Mouse (Mus musculus) brain, embryonic 14.5 days (tissue): ENCODE measurements at regions not wholly inside any gene's neighbourhood (a gene's known extent, or its start where the extent isn't known, plus 50 kb on each side); places are given as distances from the start of the nearest gene placed in this dataset.

Source experiments
- DNase-seq: peaks from one replicate; pipeline ENCODE4 v3.0.0-alpha.2; 2011; ENCODE audit warnings: low read depth
- CTCF ChIP-seq: fragments of 200-500 bp; IDR thresholded peaks from 2 replicates; pipeline ENCODE4 v1.5.1; 2012; ENCODE audit warnings: inconsistent platforms, mild to moderate bottlenecking, moderate library complexity, borderline replicate concordance; ENCODE audit not compliant: insufficient read depth, insufficient read length; ENCODE audit errors: extremely low read depth
- POLR2A ChIP-seq: fragments of 200-500 bp; IDR thresholded peaks from 2 replicates; pipeline ENCODE4 v1.6.1; 2012; ENCODE audit warnings: mild to moderate bottlenecking, inconsistent platforms, borderline replicate concordance; ENCODE audit not compliant: poor library complexity, insufficient read depth, insufficient read length, severe bottlenecking; ENCODE audit errors: extremely low read depth

DNA sequence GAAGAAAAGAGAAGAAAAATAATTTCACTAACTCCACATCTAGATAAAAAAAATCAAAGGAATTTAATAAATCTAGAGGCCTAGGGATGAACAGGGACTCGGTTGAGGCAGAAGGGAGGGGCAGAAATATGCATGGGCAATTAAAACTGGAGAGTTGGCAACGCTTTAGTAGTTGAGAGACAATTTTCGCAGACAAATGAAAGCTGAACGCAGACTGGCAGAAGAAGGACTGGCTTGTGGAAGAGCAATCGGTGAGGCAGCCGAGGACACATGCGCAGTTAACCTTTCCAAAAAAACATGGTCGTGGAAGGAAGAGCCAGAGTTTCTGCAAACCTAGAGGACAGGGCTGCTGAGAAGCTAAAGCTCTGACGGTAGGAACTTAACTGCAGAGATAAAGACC, 82.1 kb upstream of the Cav2 start:
- TF ChIP-seq POLR2A (no peak), CTCF (no peak)
- peak; percentile 71 for DNase-seq

DNA sequence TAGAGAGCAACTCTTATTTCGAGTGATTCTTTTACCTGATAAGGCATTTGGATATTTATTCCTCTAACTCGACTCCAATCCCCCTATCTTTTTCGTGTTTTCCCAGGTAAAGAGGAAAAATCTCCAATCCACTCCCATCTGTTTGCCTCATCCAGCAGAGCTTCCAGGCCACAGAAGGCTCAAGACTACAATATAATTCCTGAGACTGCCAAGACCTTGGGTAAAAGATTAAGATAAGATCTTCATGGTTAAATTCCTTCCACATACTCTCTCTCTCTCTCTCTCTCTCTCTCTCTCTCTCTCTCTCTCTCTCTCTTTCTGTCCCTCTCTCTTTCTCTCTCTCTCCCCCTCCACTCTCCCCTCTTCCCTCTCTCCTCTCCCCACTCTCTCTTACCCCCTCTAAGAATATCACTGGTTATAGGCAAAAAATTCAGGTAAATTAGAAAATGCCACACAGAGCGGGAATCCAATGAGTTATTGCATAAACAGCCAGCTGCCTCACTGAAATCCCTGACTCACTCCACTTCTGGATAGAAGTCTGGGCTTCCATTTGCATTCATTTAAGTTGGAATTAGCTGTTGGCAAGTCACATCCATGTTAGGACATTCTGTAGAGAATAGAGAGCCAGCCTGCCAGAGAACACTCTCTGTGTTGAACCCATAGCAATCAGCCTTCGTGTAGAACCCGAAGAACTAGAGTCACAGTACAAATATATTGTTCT, 78.9 kb upstream of the Cav2 start:
- no peak for TF ChIP-seq CTCF
- DNase-seq = no peak

DNA sequence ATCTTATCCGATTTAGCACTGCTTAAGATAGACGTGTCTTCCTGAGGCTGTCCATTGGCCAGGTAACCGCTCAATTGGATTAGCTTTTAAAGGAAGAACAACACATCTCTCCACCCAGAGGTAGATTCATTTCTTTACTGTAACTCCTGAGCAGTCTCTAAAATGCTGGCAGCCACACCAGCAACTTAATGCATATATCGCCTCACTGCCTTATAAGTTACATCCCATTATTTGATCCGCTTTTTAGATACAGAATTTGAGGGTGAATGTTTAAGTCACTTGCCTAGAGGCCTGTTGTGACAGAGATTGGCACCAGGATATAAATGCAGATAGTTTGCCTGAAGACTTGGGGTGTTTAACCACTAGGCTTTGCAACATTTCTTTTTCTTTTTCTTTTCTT, 77.7 kb upstream of the Cav2 start:
- DNase-seq = no peak
- TF ChIP-seq POLR2A = no peak
- no peak for TF ChIP-seq CTCF

DNA sequence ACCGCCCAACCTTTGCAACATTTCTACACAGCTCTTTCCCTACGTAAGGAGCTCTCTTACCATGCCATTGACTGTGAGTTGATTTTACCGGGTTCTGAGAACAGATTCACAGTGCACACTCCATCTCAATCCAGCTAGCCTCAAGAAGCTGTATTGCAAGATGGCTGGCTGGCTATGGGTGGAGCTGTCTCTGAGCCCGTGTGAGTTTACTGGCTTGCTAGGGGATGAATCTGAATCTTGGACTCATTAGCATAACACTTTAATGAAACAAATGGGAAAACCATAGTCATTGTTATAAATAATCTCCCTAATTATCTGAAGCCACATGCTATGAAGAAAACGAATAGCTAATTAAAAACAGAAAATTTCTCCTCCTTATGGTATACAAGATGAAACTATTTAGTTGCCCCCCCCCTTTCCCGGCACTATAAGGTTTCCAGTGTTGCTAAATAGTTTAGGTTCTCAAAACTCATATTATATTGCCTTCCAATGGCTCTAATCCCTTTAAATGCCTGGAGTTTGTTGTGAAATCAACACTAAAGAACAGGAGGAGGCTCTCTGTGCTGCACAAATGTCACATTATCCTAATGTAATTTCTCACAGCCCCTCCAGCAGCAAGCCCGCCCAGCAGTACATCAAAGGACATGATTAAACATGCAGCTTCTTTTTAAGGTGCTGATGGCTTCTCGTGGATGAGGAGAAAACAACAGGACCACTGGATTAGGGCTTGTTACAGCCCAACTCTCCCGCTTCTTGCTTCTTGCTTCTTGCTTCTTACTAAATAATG, 76.9 kb upstream of the Cav2 start:
- peak; percentile 58 for DNase-seq
- no peak for TF ChIP-seq CTCF
- TF ChIP-seq POLR2A = no peak

DNA sequence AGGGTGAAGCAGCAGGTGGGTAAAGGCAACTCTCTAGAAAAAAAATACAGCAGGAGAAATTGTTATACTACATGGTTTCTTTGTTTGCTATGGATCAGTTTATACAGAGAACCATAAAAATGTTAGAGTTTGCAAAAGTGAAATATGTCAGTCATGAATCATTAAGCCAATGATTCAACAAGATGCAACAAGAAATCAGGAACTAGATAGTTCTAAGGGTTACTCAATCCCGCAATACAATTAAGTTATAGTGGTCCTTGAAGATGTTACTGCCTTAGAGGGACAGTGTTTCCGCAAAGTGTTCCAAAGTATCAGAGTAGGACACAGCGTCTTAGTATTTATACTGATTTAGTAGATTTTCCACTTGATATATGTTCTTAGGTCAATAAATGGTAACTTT, 74.1 kb upstream of the Cav2 start:
- no peak for DNase-seq

DNA sequence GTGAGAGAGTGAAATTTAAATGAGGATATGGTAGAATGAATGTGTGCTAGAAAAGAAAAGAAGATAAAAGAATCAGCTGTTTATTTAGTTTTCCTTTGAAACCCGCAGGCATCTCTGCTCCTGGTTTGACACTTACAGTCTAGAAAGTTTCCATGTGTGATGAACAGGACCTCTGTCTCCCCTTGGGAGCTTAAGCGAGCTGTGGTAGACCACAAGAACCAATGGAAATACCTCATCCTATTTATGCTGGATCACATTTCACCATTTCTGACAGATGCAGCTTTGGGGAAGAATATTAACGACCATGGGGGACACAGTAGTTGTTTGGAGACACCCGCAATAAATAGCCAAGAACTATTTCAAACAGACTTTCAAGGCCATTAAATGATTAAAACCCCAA, 71.2 kb upstream of the Cav2 start:
- TF ChIP-seq CTCF = no peak
- TF ChIP-seq POLR2A = no peak
- no peak for DNase-seq

More for the DNA sequence above, 74.1 kb upstream of the Cav2 start:
- no peak for TF ChIP-seq POLR2A
- no peak for TF ChIP-seq CTCF

DNA sequence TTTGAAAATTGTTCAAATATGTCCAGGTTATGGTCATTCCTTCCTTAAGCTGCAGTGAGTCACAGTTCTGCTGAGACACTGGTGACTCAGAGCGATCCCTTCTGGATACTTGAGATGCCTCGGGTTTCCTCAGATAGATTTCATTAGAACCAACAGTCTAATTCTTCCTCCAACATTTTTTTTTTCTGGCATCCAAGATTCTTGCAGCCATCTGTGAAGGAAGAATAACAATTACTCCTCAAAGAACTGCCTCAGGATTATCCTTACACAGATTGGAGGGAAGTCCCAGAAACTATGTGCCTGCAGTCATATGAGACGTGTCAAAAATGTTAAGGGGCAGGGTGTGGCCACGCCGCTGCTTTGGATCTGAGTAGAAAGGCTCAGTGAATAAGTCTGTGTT, 69.6 kb upstream of the Cav2 start:
- no peak for TF ChIP-seq POLR2A
- no peak for TF ChIP-seq CTCF
- DNase-seq = peak; percentile 41

DNA sequence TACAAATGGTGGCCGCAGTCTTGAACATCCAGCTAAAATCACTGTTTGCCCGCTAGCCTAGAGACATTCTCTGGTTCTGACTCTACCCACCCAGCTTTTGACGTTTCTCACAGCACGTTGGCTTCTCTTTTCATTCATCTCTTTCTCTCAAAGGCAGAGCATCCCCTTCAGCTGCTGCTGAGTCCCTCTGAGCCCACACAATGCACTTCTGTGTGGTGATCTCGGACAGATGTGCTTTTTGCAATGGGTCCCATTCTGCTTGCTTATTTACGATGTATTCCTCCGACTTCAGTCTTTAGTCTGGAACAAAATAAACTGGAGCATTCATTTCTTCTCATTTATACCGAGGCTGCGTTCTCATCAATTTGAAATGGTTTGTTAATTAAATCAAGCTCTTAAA, 66.2 kb upstream of the Cav2 start:
- DNase-seq = no peak
- TF ChIP-seq POLR2A (no peak), CTCF (no peak)

DNA sequence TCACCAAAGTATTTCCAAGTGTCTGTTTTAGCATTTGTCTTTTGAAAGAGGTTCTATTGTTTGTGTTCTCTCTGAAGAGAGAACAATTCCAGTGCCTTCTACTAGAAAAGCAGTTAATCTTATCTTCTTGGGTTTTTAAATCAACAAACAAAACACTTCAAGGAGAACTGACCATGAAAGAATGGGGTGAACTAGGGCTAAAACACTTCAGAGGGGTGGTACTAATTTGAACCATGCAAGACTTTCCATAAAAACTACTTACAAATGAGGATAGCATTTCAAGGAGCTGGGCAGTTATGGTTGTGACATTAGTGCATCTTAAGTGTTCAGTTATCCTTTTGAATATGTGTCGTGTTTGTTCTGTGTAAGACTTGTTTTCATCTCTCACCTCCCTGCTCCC, 64.5 kb upstream of the Cav2 start:
- TF ChIP-seq CTCF (no peak), POLR2A (no peak)
- no peak for DNase-seq

DNA sequence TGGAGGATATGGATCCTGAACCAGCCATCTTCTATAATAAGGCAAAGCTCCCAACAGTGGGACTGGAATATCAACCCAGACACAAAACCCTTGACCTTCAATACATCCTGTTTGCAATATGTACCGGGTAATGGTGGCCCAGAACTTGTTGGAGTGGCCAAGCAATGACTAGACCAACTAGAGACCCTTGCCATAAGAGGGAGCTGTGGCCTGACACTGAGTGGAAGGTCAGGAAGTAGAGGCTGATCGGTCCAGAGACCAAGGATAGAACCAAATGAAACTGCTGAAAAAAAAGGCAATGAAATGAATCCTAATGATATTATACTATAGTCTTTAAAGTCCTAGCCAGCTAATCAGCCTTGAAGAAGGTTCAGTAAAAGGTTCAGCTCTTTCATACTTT, 57.2 kb upstream of the Cav2 start:
- DNase-seq = no peak
- TF ChIP-seq CTCF (no peak), POLR2A (no peak)

DNA sequence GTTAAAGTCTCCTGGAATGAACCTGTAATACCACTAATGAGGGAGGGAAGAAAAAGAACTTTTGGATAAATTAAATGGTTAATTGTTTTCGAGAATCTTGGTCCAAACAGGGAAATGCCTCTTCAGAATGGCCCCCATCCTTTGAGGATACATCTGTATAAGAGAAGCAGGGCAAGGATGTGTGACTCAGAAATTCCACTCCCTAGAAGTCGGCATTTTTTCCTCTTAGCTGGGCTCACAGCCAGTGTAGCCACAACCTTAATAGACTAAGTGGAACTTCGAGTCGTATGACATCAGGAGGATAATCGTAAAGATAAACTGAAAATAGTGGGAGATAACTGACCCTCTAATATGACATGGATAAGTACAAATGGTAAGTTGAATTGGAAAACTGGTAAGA, 56.1 kb upstream of the Cav2 start:
- DNase-seq = no peak
- no peak for TF ChIP-seq POLR2A
- TF ChIP-seq CTCF = no peak

DNA sequence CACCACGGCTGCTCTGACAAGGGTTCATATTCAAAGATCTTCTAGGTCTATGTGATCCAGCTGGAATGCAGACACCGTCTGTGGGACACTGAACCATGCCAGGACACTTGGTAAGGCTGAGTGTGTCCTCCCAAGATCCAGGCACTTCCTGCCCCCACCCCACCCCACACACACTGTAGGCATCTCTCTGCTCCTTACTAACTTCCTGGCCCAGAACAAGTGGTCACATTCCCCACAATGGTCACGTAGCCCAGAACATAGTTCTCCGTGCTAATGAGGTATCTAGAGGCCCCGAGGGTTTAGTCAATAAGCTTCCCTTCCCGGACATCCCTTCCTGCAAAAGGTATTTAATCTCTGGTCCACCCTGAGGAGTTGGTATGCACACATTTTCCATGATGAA, 54.5 kb upstream of the Cav2 start:
- TF ChIP-seq CTCF = no peak
- no peak for TF ChIP-seq POLR2A
- no peak for DNase-seq
